Mouse (Mus musculus): Measurements from ENCODE around the gene Crp.

Gene Crp

GRCm38 (mm10) chr1:172697844-172698243 is at the start of gene Crp:
Gene Crp (plus strand): TSS chr1:172698055.
- DNase-seq (ENCODE audit: low read depth, low spot score): no peak

- DNase-seq (ENCODE audit: low read depth, low spot score): no peak
Measured at GRCm38 (mm10) chr1:172649396-172649795, 48.5 kb upstream of the Crp start.

GRCm38 (mm10) chr1:172650519-172651287 is 47.2 kb upstream of the Crp start:
- DNase-seq (ENCODE audit: low read depth, low spot score): peak; percentile 46

GRCm38 (mm10) chr1:172651288-172651987 is 46.4 kb upstream of the Crp start:
- no peak for DNase-seq (ENCODE audit: low read depth, low spot score)

- DNase-seq (ENCODE audit: low read depth, low spot score): no peak
Measured at GRCm38 (mm10) chr1:172652040-172652662, 45.7 kb upstream of the Crp start.

DNA sequence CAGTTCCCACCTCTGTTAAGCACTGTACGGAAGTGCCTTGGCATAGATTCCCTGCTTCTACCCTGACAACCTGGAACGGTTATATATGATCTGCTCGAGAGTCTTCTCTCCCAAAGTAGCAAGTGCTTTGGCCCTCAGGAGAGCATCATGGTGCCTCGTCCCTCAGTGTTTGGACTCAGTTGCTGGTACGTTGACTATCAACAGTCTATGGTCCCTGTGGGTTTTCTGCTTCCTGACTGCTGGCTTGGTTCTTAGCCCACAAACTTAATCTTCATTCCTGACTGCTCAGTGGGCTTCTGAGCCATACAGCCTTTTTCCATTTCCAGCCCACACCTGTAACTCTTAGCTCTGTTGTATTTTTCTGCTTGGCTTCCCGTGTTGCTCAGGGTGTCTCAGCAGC is 44.0 kb upstream of the Crp start:
- DNase-seq (ENCODE audit: low read depth, low spot score): no peak

DNA sequence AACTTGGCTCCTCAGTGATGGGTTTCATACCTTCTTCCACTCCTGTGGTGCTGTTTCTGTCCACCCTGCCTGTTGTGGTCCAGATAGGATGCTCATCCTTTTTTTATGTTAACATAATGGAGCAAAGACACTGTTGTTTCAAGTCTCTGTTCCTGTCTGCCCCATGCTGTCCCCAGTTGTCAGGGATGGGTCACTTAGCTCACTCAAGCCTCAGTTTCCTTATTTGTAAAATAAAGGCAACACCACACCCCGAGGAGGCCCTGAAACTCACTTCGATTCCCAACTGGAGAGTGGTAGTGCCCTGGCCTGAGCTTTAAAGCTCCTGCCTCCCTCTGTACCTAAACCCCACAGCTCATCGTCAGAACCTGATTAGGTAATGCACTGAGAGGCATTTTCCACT is 40.6 kb upstream of the Crp start:
- DNase-seq (ENCODE audit: low read depth, low spot score): peak; percentile 71

- no peak for DNase-seq (ENCODE audit: low read depth, low spot score)
Measured at GRCm38 (mm10) chr1:172659688-172660087, 38.2 kb upstream of the Crp start.

- no peak for DNase-seq (ENCODE audit: low read depth, low spot score)
Measured at GRCm38 (mm10) chr1:172665457-172665856, 32.4 kb upstream of the Crp start.

DNA sequence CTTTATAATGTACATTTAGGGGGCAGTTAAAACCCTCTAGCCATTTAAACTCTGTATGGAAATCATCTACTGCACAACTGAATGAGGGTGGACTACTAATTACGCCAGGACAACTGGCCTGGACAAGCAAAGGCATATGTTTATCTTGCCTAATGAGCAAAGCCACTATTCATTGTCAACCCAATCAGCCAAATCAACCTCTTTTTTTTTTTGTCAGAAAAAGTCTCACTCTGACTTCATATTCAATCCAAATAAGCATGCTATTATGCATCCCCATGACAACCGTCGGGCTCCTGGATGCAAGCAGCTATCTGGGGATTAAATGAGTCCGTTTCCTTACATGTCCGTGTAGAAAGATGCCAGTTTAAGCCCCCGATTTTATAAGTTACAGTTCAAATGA is 30.3 kb upstream of the Crp start:
- no peak for DNase-seq (ENCODE audit: low read depth, low spot score)

- no peak for DNase-seq (ENCODE audit: low read depth, low spot score)
Measured at GRCm38 (mm10) chr1:172670716-172671115, 27.1 kb upstream of the Crp start.

DNA sequence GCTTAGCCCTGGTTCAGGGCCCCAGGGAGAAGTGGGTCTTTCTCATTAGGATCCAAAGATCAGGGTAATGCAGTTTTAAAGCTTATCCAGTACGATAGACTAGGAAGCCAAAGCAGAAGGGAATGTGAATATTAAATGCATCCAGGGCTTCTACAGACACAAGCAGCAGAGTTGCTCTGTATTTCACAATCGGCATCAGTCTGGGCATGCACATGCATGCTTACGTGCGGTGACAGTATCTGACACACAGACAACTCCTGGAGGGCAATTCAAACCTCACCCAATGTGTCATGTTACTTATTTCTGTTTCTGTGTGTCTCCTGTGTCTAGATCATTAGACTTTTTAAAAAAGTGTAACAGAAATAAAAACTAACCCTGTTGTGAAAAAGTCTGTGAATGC is 17.1 kb upstream of the Crp start:
- DNase-seq (ENCODE audit: low read depth, low spot score): no peak

- no peak for DNase-seq (ENCODE audit: low read depth, low spot score)
Measured at GRCm38 (mm10) chr1:172683551-172683950, 14.3 kb upstream of the Crp start.

- peak; percentile 71 for DNase-seq (ENCODE audit: low read depth, low spot score)
Measured at GRCm38 (mm10) chr1:172683957-172684356, 13.9 kb upstream of the Crp start.

GRCm38 (mm10) chr1:172685178-172685577 is 12.7 kb upstream of the Crp start:
- no peak for DNase-seq (ENCODE audit: low read depth, low spot score)

DNA sequence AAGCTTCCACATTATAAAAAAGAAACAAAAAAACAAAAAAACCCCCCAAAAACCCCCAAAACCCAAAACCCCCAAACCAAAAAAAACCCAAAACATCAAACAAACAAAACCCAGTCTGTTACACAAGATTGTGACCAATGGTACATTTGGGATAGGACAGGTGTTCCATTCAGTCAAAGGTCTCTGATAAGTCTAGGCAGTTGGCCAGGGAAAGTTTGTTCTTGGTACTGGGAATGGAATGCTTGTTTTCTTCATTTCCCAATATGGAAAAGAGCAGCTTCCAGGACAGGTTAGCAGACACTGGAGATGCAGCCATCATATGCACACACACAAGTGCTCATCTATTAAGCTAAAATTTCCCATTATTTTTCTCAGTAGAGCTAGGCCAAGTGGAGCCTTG is 433 bp upstream of the Crp start:
- DNase-seq (ENCODE audit: low read depth, low spot score): no peak

GRCm38 (mm10) chr1:172700814-172701213 is 3.0 kb downstream of the Crp start:
- DNase-seq (ENCODE audit: low read depth, low spot score): no peak

GRCm38 (mm10) chr1:172701381-172701780 is 3.5 kb downstream of the Crp start:
- peak; percentile 79 for DNase-seq (ENCODE audit: low read depth, low spot score)

GRCm38 (mm10) chr1:172701901-172702300 is 4.0 kb downstream of the Crp start:
- DNase-seq (ENCODE audit: low read depth, low spot score): no peak

- DNase-seq (ENCODE audit: low read depth, low spot score): no peak
Measured at GRCm38 (mm10) chr1:172704769-172705168, 6.9 kb downstream of the Crp start.

- DNase-seq (ENCODE audit: low read depth, low spot score): no peak
Measured at GRCm38 (mm10) chr1:172706243-172706642, 8.4 kb downstream of the Crp start.

GRCm38 (mm10) chr1:172709788-172710350 is 12.0 kb downstream of the Crp start:
- DNase-seq (ENCODE audit: low read depth, low spot score): no peak

Measured in ES-CJ7 (cell line).